Mouse (Mus musculus) MEL (cell line): ENCODE results near the gene Lasp1. TPM values are rescaled to one million over a fixed set of nuclear protein-coding genes. Genes with fewer than 3 reads are reported as not detected.

Source experiments
- DNase-seq: peaks from one replicate; pipeline ENCODE4 v3.0.0; 2011; ENCODE audit warnings: low read depth, low spot score
- H3K27ac ChIP-seq: 2 replicates; pipeline ENCODE4 v1.5.1; 2012; ENCODE audit warnings: low read depth, mild to moderate bottlenecking, control low read depth, low read length, moderate library complexity; ENCODE audit not compliant: control insufficient read depth
- H3K27me3 ChIP-seq, 2 experiments: fragments of 150-350 bp in 1 of 2; sonication (generic) in 1 of 2; 2 replicates each; pipeline ENCODE4 v1.6.1; 2012; ENCODE audit warnings: low read length in 2 of 2, mild to moderate bottlenecking in 2 of 2, improper control_type of control experiment in 1 of 2, moderate library complexity in 1 of 2; ENCODE audit not compliant: insufficient read depth in 2 of 2, control insufficient read depth in 1 of 2
- H3K36me3 ChIP-seq, 2 experiments: 2 replicates each; pipeline ENCODE4 v1.6.1; 2012 to 2014; ENCODE audit warnings: low read length in 2 of 2, improper control_type of control experiment in 1 of 2, inconsistent platforms in 1 of 2, mild to moderate bottlenecking in 1 of 2; ENCODE audit not compliant: insufficient read depth in 2 of 2, control insufficient read depth in 1 of 2
- H3K4me1 ChIP-seq, 2 experiments: fragments of 150-350 bp in 1 of 2; sonication (generic) in 1 of 2; 2 replicates each; pipeline ENCODE4 v1.6.1; 2012; ENCODE audit warnings: low read length in 2 of 2, improper control_type of control experiment in 1 of 2, mild to moderate bottlenecking in 1 of 2; ENCODE audit not compliant: insufficient read depth in 2 of 2, control insufficient read depth in 1 of 2
- H3K4me3 ChIP-seq, 2 experiments: fragments of 150-350 bp in 1 of 2; sonication (generic) in 1 of 2; 2 replicates each; pipeline ENCODE4 v1.5.1; 2012; ENCODE audit warnings: low read depth in 2 of 2, low read length in 2 of 2, mild to moderate bottlenecking in 2 of 2, moderate library complexity in 2 of 2, control low read depth in 1 of 2, improper control_type of control experiment in 1 of 2; ENCODE audit not compliant: control insufficient read depth in 1 of 2, insufficient read depth in 1 of 2
- H3K79me2 ChIP-seq: 2 replicates; pipeline ENCODE4 v1.6.1; 2012; ENCODE audit warnings: mild to moderate bottlenecking, low read length, moderate library complexity; ENCODE audit not compliant: control insufficient read depth, poor library complexity, insufficient read depth
- H3K9ac ChIP-seq: 2 replicates; pipeline ENCODE4 v1.6.1; 2012; ENCODE audit warnings: low read depth, mild to moderate bottlenecking, control low read depth, low read length, moderate library complexity; ENCODE audit not compliant: control insufficient read depth, poor library complexity, severe bottlenecking
- H3K9me3 ChIP-seq: fragments of 150-350 bp; sonication (generic); replicated peaks from 2 replicates; pipeline ENCODE4 v1.6.1; 2012; ENCODE audit warnings: mild to moderate bottlenecking, low read length, improper control_type of control experiment, moderate library complexity; ENCODE audit not compliant: insufficient read depth
- BHLHE40 ChIP-seq: IDR thresholded peaks from 2 replicates; pipeline ENCODE4 v1.6.1; 2012; ENCODE audit warnings: low read depth, mild to moderate bottlenecking, inconsistent platforms, low read length, improper control_type of control experiment, borderline replicate concordance
- CHD1 ChIP-seq: IDR thresholded peaks from 2 replicates; pipeline ENCODE4 v1.6.1; 2012; ENCODE audit warnings: low read depth, mild to moderate bottlenecking, inconsistent platforms, low read length, improper control_type of control experiment
- CHD2 ChIP-seq: IDR thresholded peaks from 2 replicates; pipeline ENCODE4 v1.6.1; 2011; ENCODE audit warnings: low read length, improper control_type of control experiment
- ETS1 ChIP-seq: IDR thresholded peaks from 2 replicates; pipeline ENCODE4 v1.6.1; 2012; ENCODE audit warnings: low read depth, mild to moderate bottlenecking, inconsistent platforms, low read length, improper control_type of control experiment, moderate library complexity
- GABPA ChIP-seq: IDR thresholded peaks from 2 replicates; pipeline ENCODE4 v1.6.1; 2012; ENCODE audit warnings: low read depth, mild to moderate bottlenecking, inconsistent platforms, low read length, improper control_type of control experiment, moderate library complexity
- JUND ChIP-seq: IDR thresholded peaks from 2 replicates; pipeline ENCODE4 v1.6.1; 2011; ENCODE audit warnings: low read depth, mild to moderate bottlenecking, improper control_type of control experiment, low read length
- KAT2A ChIP-seq: conservative IDR thresholded peaks from 2 replicates; pipeline ENCODE4 v1.6.1; 2012; ENCODE audit warnings: low read depth, low read length, improper control_type of control experiment, inconsistent platforms
- MAX ChIP-seq: IDR thresholded peaks from 2 replicates; pipeline ENCODE4 v1.6.1; 2011; ENCODE audit warnings: low read length, improper control_type of control experiment
- MAZ ChIP-seq: IDR thresholded peaks from 2 replicates; pipeline ENCODE4 v1.6.1; 2012; ENCODE audit warnings: low read depth, mild to moderate bottlenecking, inconsistent platforms, low read length, improper control_type of control experiment
- NELFE ChIP-seq: IDR thresholded peaks from 2 replicates; pipeline ENCODE4 v1.6.1; 2011; ENCODE audit warnings: low read depth, low read length, improper control_type of control experiment
- NRF1 ChIP-seq: IDR thresholded peaks from 2 replicates; pipeline ENCODE4 v1.6.1; 2014; ENCODE audit warnings: low read depth, mild to moderate bottlenecking, inconsistent platforms, low read length, improper control_type of control experiment, moderate library complexity; ENCODE audit not compliant: poor library complexity, insufficient read depth, severe bottlenecking
- POLR2A ChIP-seq, 2 experiments: IDR thresholded peaks; 2 replicates each; pipeline ENCODE4 v1.6.1; 2011 to 2012; ENCODE audit warnings: low read length in 2 of 2, mild to moderate bottlenecking in 2 of 2, control low read depth in 1 of 2, improper control_type of control experiment in 1 of 2, low read depth in 1 of 2, moderate library complexity in 1 of 2; ENCODE audit not compliant: control insufficient read depth in 1 of 2, insufficient read depth in 1 of 2, poor library complexity in 1 of 2
- RCOR1 ChIP-seq: IDR thresholded peaks from 2 replicates; pipeline ENCODE4 v1.6.1; 2012; ENCODE audit warnings: low read depth, mild to moderate bottlenecking, inconsistent platforms, low read length, improper control_type of control experiment
- TAL1 ChIP-seq: IDR thresholded peaks from 2 replicates; pipeline ENCODE4 v1.6.1; 2012; ENCODE audit warnings: mild to moderate bottlenecking, inconsistent platforms, low read length, moderate library complexity, mixed read lengths
- TBP ChIP-seq: IDR thresholded peaks from 2 replicates; pipeline ENCODE4 v1.8.0; 2011; ENCODE audit warnings: low read depth, low read length, improper control_type of control experiment
- TCF12 ChIP-seq: IDR thresholded peaks from 2 replicates; pipeline ENCODE4 v1.6.1; 2014; ENCODE audit warnings: low read depth, mild to moderate bottlenecking, inconsistent platforms, low read length, improper control_type of control experiment, moderate library complexity
- ZC3H11A ChIP-seq: IDR thresholded peaks from 2 replicates; pipeline ENCODE4 v1.6.1; 2012; ENCODE audit warnings: low read depth, mild to moderate bottlenecking, inconsistent platforms, low read length, improper control_type of control experiment
- ZNF384 ChIP-seq: IDR thresholded peaks from 2 replicates; pipeline ENCODE4 v1.6.1; 2012; ENCODE audit warnings: low read depth, mild to moderate bottlenecking, inconsistent platforms, low read length, improper control_type of control experiment
- polyA plus RNA-seq, 2 experiments: library from polyadenylated mRNA; stranded (reverse) in 1 of 2; unstranded in 1 of 2; fragments of >175 nt in 1 of 2; fragments of >200 nt in 1 of 2; gene quantifications; 2 replicates each; pipeline versions ENCODE4 v1.2.1 to v1.2.4; 2012; ENCODE audit warnings: low replicate concordance in 2 of 2, low read depth in 1 of 2; ENCODE audit not compliant: insufficient read length in 2 of 2, insufficient read depth in 1 of 2, missing spikeins in 1 of 2
- total RNA-seq: library from RNA; depleted of rRNA; stranded (reverse); fragments of 300-350 nt; gene quantifications from 2 replicates; pipeline ENCODE4 v1.2.3, GENCODE M21; 2012

Lasp1 gene
- total and polyA plus RNA-seq, 3 experiments, result 13.3 to 38.7 TPM; not detected in 1

DNA sequence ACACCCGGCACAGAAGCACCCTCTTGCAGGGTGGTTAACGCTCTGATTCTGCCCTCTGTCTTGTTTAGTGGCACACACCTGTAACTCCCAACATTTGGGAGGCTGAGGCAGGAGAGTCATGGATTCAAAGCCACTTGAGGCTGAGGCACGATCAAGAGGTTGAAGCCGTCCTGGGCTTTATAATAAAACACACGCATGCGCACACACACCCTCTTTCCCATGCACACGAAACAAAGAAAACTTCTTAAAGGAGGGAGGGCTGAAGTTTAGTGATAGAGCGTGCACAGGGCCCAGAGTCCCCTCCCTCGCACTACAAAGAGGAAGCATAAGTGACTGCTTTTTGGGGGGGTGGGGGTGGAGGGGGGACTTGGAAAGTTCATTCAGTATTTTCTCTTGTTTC, 27.2 kb downstream of the Lasp1 start:
- peaks cover 11 to 19% of the 10 kb centered on the region in 2 experiments for H3K4me1 ChIP-seq
- H3K36me3 ChIP-seq, result peaks cover 1 to 4% of the 10 kb centered on the region in 2 experiments
- H3K4me3 ChIP-seq, result peak overlapping the region; percentile 22 to 23; a peak in 3 of 4 replicates
- peak overlapping the region; percentile 65 for H3K27ac ChIP-seq
- peak; percentile 81 for DNase-seq
- H3K9me3 ChIP-seq, result no peaks in the 10 kb centered on the region
- no peaks in the 10 kb centered on the region for H3K27me3 ChIP-seq
- TF ChIP-seq NRF1 (peak; percentile 84), BHLHE40 (no peak), MAZ (peak; percentile 65; the same call in 1 of the 2 replicates), NELFE (0 out of 2 replicates have a peak, but pooled peaks have one; percentile 43), ZC3H11A (peak; percentile 22; the same call in 1 of the 2 replicates), POLR2A (IDR thresholded peaks at IDR 0.05; ENCODE audit: control insufficient read depth in 1 of 2, insufficient read depth in 1 of 2, low read depth in 1 of 2, low read length in 2 of 2, poor library complexity in 1 of 2) (no peak), MAX (0 out of 2 replicates have a peak, but pooled peaks have one; percentile 32), TBP (no peak), GABPA (no peak)
- TF ChIP-seq, all 39 proteins: peak for 5
- no peaks in the 10 kb centered on the region for H3K79me2 ChIP-seq
- peak overlapping the region; percentile 49 for H3K9ac ChIP-seq

DNA sequence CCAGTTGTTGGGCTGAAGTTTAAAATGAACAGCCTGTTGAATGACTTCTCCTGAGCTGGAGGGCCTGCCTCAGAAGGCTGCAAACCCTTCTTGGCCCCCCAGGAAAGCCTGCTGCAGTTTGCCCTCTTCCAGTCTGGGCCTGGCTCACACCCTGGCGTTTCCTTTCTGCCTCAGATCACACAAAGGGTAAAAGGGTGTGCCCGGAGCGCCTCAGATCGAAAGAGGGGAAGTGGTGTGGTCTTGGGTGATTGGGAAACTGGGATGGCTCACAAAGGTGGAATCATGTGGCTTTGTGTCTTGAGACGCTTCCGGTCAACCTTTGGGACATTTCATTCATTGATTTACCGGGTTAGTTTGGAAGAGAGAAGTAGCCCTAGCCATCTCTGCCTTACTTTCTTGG, 27.6 kb downstream of the Lasp1 start:
- TF ChIP-seq RCOR1 (0 out of 2 replicates have a peak, but pooled peaks have one; percentile 18), CHD2 (no peak), MAZ (0 out of 2 replicates have a peak, but pooled peaks have one; percentile 2)
- H3K9me3 ChIP-seq, result no peaks in the 10 kb centered on the region
- H3K9ac ChIP-seq, result peak overlapping the region; percentile 49
- peak overlapping the region in 1 of 2 experiments; percentile 22; a peak in 2 of 4 replicates for H3K4me3 ChIP-seq
- DNase-seq, result peak; percentile 67
- H3K36me3 ChIP-seq, result peaks cover 1 to 4% of the 10 kb centered on the region in 2 experiments
- peak overlapping the region; percentile 65 for H3K27ac ChIP-seq
- H3K27me3 ChIP-seq, result no peaks in the 10 kb centered on the region
- H3K4me1 ChIP-seq, result peaks cover 11 to 19% of the 10 kb centered on the region in 2 experiments
- no peaks in the 10 kb centered on the region for H3K79me2 ChIP-seq

DNA sequence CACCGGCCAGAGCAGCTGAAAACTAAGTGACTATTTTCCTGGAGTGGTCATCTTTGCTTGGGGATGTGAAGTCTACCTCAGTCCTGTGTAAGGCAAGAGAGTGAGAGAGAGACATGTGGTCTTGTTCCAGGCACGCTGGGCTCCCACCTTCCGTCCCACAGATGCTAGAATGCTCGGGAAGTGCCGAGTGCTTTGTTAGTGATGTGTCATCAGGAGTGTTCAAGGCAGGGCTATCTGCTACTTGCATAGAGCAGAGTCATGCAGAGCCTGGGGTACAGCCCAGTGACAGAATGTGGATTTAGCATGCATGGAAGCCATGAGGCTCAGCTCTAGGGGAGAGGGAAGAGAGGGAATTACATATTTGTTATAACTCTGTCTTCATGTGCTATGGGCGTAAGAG, 28.9 kb downstream of the Lasp1 start:
- TF ChIP-seq ETS1 (no peak), JUND (no peak), KAT2A (no peak), POLR2A (IDR thresholded peaks at IDR 0.05; ENCODE audit: control insufficient read depth in 1 of 2, insufficient read depth in 1 of 2, low read depth in 1 of 2, low read length in 2 of 2, poor library complexity in 1 of 2) (no peak), TCF12 (no peak), CHD1 (no peak), ZC3H11A (no peak), TAL1 (no peak), NELFE (no peak), ZNF384 (no peak)
- no peak overlapping the region for H3K27ac ChIP-seq
- no peaks in the 10 kb centered on the region for H3K27me3 ChIP-seq
- H3K9me3 ChIP-seq, result no peaks in the 10 kb centered on the region
- peaks cover 1 to 4% of the 10 kb centered on the region in 2 experiments for H3K36me3 ChIP-seq
- no peak for DNase-seq
- H3K79me2 ChIP-seq, result no peaks in the 10 kb centered on the region
- H3K4me1 ChIP-seq, result peaks cover 11 to 19% of the 10 kb centered on the region in 2 experiments
- no peak overlapping the region for H3K9ac ChIP-seq
- no peak overlapping the region for H3K4me3 ChIP-seq
